8 mouse cellular contexts compared by ENCODE assay signal in genomic region chr7:44547725-44548124, GRCm38 (mm10). TPM values are rescaled to one million over a fixed set of nuclear protein-coding genes. Genes with fewer than 3 reads are reported as not detected.
DNase-seq lines count a peak whose midpoint lies in the region; ATAC-seq lines count a peak whose summit lies in the region.

No protein-coding gene starts in this region.

- H3K4me1 ChIP-seq in forebrain, embryonic 13.5 days, result peaks cover 19% of the 10 kb centered on the region
- peaks cover 22% of the 10 kb centered on the region for H3K4me1 ChIP-seq in liver, embryonic 13.5 days (replicated peaks)

- peak overlapping the region; percentile 93 for H3K4me2 ChIP-seq in forebrain, embryonic 13.5 days
- peak overlapping the region; percentile 92 for H3K4me2 ChIP-seq in liver, embryonic 13.5 days

- no peak for ATAC-seq in cerebellum, adult (ENCODE audit: insufficient number of reproducible peaks, low FRiP score, low TSS enrichment)
- ATAC-seq in forebrain, embryonic 13.5 days, result no peak
- no peak for ATAC-seq in liver, embryonic 13.5 days (ENCODE audit: low read depth)

- 28% methylated on average over 5 of the region's 5 CpGs for WGBS in forebrain, embryonic 13.5 days
- 26% methylated on average over 5 of the region's 5 CpGs for WGBS in liver, embryonic 13.5 days (ENCODE audit: insufficient replicate concordance)

- DNase-seq in cerebellum, postnatal 10 days, result peak; percentile 55 to 57
- DNase-seq in A20 (ENCODE audit: low read depth, low spot score), result peak; percentile 67
- DNase-seq in liver, embryonic 13.5 days, result no peak
- DNase-seq in testis, postnatal 14 days (ENCODE audit: low spot score), result no peak
- no peak for DNase-seq in adrenal gland, postnatal 14 days
- no peak for DNase-seq in gastrocnemius, adult 18-20 months (ENCODE audit: low spot score)

- peaks cover 39% of the 10 kb centered on the region for H3K36me3 ChIP-seq in forebrain, embryonic 13.5 days (ENCODE audit: poor library complexity, severe bottlenecking)
- peaks cover 71% of the 10 kb centered on the region for H3K36me3 ChIP-seq in liver, embryonic 13.5 days

- H3K4me3 ChIP-seq in forebrain, embryonic 13.5 days, result peak overlapping the region; percentile 67
- H3K4me3 ChIP-seq in liver, embryonic 13.5 days (replicated peaks), result peak overlapping the region; percentile 66

- peak overlapping the region; percentile 74 for H3K9ac ChIP-seq in forebrain, embryonic 13.5 days
- peak overlapping the region; percentile 83 for H3K9ac ChIP-seq in liver, embryonic 13.5 days

- H3K27ac ChIP-seq in forebrain, embryonic 13.5 days, result no peak overlapping the region
- peak overlapping the region; percentile 85 for H3K27ac ChIP-seq in liver, embryonic 13.5 days

- no peaks in the 10 kb centered on the region for H3K9me3 ChIP-seq in forebrain, embryonic 13.5 days (replicated peaks)
- no peaks in the 10 kb centered on the region for H3K9me3 ChIP-seq in liver, embryonic 13.5 days (replicated peaks)

- H3K27me3 ChIP-seq in forebrain, embryonic 13.5 days, result no peaks in the 10 kb centered on the region
- no peaks in the 10 kb centered on the region for H3K27me3 ChIP-seq in liver, embryonic 13.5 days

RNA-seq across cellular contexts. Expression of gene Pold1, which starts 0.9 kb away (rescaled TPM):
- 77.8 and 89.7 TPM in 2 replicates for polyA plus RNA-seq in forebrain, embryonic 13.5 days (2015; fragmentation: Nextera tagmentation; extraction: Ambion mirVana)
- polyA plus RNA-seq in liver, embryonic 13.5 days (2015; fragmentation: Nextera tagmentation; extraction: Ambion mirVana), result 68.3 and 68.4 TPM in 2 replicates
- total RNA-seq in adrenal gland, postnatal 14 days (2021), result 17.5 and 28.0 TPM in 2 replicates
- total RNA-seq in gastrocnemius, adult 18-20 months (2021), result 1 to 10 TPM; 4.6 to 4.8 TPM

RNA-seq across cellular contexts. Expression of gene Nr1h2, which starts 6.0 kb away (rescaled TPM):
- polyA plus RNA-seq in forebrain, embryonic 13.5 days (2015; fragmentation: Nextera tagmentation; extraction: Ambion mirVana), result 76.0 and 76.2 TPM in 2 replicates
- polyA plus RNA-seq in liver, embryonic 13.5 days (2015; fragmentation: Nextera tagmentation; extraction: Ambion mirVana), result 40.7 and 47.1 TPM in 2 replicates
- 105 and 114 TPM in 2 replicates for total RNA-seq in adrenal gland, postnatal 14 days (2021)
- 10 to 100 TPM; 42.7 to 45.2 TPM for total RNA-seq in gastrocnemius, adult 18-20 months (2021)

RNA-seq across cellular contexts. Expression of gene Spib, which starts 15.9 kb away (rescaled TPM):
- not detected in 2 replicates for polyA plus RNA-seq in forebrain, embryonic 13.5 days (2015; fragmentation: Nextera tagmentation; extraction: Ambion mirVana)
- 0.08 and 0.14 TPM in 2 replicates for polyA plus RNA-seq in liver, embryonic 13.5 days (2015; fragmentation: Nextera tagmentation; extraction: Ambion mirVana)
- 3.4 and 15.4 TPM in 2 replicates for total RNA-seq in adrenal gland, postnatal 14 days (2021)
- under 1 TPM in 1 of 2 experiments, not detected in 1; 0.14 TPM for total RNA-seq in gastrocnemius, adult 18-20 months (2021)

RNA-seq across cellular contexts. Expression of gene Mybpc2, which starts 23.3 kb away (rescaled TPM):
- polyA plus RNA-seq in forebrain, embryonic 13.5 days (2015; fragmentation: Nextera tagmentation; extraction: Ambion mirVana), result 0.13 and 0.14 TPM in 2 replicates
- polyA plus RNA-seq in liver, embryonic 13.5 days (2015; fragmentation: Nextera tagmentation; extraction: Ambion mirVana), result not detected in 2 replicates
- total RNA-seq in adrenal gland, postnatal 14 days (2021), result 0.26 and 0.38 TPM in 2 replicates
- 1,000 to 10,000 TPM; 4,330 to 4,768 TPM for total RNA-seq in gastrocnemius, adult 18-20 months (2021)

RNA-seq across cellular contexts. Expression of gene Napsa, which starts 24.5 kb away (rescaled TPM):
- polyA plus RNA-seq in forebrain, embryonic 13.5 days (2015; fragmentation: Nextera tagmentation; extraction: Ambion mirVana), result 0.53 and 0.57 TPM in 2 replicates
- polyA plus RNA-seq in liver, embryonic 13.5 days (2015; fragmentation: Nextera tagmentation; extraction: Ambion mirVana), result 4.5 and 5.1 TPM in 2 replicates
- total RNA-seq in adrenal gland, postnatal 14 days (2021), result 2.0 and 10.4 TPM in 2 replicates
- total RNA-seq in gastrocnemius, adult 18-20 months (2021), result under 1 TPM; 0.47 to 0.91 TPM

Comparison
In these comparisons a context has a peak if more than half of its experiments do, and no peak if none do; other contexts are left out.
1. DNase-seq: peak in cerebellum, postnatal 10 days (2 of 2) and A20 (single experiment); none in liver, embryonic 13.5 days (single experiment), testis, postnatal 14 days (single experiment), adrenal gland, postnatal 14 days (single experiment) and gastrocnemius, adult 18-20 months (single experiment).